Mouse (Mus musculus) CH12F3 (cell line): ENCODE results near the gene Ly6c2.
"Not testable (repeated sequence)": the region's sequence is repeated elsewhere in the genome, so short reads cannot be mapped to it uniquely, and the experiment has no call there.

Experiments
- in situ Hi-C: fragments of 300-500 bp; cut with MboI; formaldehyde crosslinking; loops from 2 replicates; pipeline ENCODE4 v1.14.3; 2020; ENCODE audit warnings: low sequenced_read_pairs

Gene Ly6c2

GRCm38 (mm10) chr15:75111861-75112630, at the start of gene Ly6c2:
Gene Ly6c2 (minus strand): TSS chr15:75111970.
- in situ Hi-C loops = not testable (repeated sequence)

DNA sequence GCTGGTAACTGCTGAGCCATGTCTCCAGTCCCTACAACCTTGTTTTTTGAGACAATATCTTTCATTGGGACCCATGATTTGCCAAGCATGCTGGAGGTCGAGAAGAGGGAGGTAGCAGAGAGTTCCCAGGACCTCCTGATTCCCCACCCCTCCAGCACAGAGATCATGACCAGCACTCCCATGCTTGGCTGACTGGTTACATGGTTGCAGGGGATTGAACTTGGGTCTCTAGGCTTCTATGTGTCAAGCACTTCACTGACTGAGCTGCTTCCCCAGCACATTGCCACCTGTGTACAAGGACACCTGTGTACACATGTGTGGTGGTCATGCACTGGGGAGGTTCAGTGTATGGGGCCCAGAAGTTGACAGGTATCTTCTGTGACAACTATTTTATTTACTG, 45.9 kb upstream of the Ly6c2 start:
- in situ Hi-C loops = no loop called here

- in situ Hi-C loops = no loop called here
These were observed 43.2 kb upstream of the Ly6c2 start, which contains the start of gene Ly6g for GRCm38 (mm10) chr15:75154940-75155339. Gene Ly6g (plus strand): TSS chr15:75155240.

GRCm38 (mm10) chr15:75153087-75153486, 41.3 kb upstream of the Ly6c2 start:
- in situ Hi-C loops = no loop called here

DNA sequence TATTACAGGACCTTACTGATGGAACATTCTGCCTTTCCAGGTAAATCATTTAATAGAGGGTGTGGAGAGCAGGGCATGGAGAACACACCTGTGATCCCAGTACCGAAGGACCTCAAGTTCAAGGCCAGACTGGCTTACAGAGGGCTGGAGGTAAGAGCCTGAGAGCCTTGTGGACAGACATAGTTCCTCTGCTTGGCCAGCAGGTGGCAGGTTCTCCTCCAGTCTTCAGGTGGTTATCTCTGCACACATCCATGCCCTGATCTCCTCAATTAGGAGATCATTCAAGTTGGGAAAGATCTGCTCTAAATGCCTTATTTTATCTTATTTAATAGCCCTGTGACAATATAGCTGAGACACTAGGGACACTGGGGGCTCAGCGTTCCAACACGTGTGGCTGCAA, 32.0 kb upstream of the Ly6c2 start:
- in situ Hi-C loops = no loop called here

- in situ Hi-C loops = not testable (repeated sequence)
These were observed 30.1 kb upstream of the Ly6c2 start for GRCm38 (mm10) chr15:75141812-75142360.

DNA sequence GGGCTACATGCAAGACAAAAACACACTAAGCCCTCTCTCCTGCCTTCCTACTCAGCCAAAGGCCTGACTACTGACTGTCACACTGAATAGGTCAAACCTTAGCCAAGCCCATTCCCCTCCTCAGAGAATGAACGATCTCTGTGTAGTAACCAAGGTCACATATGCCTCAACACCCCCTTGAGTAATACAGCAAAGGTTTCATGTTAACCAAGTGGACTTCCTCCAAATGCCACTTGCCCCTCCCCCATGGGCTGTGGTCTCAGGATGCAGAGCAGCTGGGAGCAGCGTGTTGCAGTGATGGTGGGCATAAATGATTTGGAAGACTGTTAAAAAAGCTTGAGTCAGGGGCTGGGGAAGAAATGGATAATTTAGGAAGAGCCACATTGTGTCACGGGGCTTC, 26.0 kb upstream of the Ly6c2 start:
- in situ Hi-C loops = not testable (repeated sequence)

DNA sequence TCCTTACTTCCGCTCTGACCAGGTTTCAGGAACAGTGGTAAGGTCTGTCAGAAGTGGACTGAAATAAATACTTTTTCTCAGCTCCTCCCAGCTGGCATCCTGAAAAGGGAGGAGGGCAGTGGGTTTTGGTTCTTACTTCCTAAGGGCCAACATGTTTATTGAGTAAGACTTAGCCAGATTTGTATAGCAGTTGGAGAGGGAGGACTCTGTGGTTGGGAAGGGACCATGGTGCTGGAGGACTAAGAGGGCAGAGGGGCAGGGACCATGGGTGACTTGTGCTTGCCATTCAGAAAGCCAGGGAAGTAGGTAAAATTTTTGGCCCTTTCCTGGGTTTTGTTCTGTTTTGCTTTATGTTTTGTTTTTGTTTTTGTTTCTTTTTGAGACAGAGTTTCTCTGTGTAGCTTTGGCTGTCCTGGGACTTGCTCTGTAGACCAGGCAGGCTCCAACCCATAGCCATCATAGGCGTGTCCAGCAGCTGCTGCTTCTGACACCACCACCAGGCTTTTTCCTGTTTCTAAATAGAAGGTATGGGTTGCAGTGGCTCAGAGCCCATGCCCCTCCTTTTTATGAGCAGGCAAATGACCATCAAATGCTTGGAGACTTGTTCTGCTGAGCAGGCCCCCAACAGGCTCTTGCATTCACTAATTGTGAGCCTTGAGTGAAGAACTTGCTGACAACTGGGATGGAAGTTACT, 23.5 kb upstream of the Ly6c2 start:
- in situ Hi-C loops = not testable (repeated sequence)

- in situ Hi-C loops = not testable (repeated sequence)
These were observed 20.6 kb upstream of the Ly6c2 start for GRCm38 (mm10) chr15:75132346-75132745.

DNA sequence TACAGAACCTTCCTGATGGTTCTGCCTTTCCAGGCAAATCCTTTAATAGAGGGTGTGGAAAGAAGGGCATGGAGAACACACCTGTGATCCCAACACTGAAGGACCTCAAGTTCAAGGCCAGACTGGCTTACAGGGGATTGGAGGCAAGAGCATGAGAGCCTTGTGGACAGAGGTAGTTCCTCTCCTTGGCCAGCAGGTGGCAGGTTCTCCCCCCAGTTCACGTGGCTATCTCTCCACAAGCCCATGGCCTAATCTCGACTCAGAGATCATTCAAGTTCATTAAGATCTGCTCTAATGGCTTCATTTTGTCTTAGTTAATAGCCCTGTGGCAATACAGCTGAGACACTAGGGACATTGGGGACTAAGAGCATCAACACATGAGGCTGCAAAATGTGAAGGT, 8.3 kb upstream of the Ly6c2 start:
- in situ Hi-C loops = no loop called here

DNA sequence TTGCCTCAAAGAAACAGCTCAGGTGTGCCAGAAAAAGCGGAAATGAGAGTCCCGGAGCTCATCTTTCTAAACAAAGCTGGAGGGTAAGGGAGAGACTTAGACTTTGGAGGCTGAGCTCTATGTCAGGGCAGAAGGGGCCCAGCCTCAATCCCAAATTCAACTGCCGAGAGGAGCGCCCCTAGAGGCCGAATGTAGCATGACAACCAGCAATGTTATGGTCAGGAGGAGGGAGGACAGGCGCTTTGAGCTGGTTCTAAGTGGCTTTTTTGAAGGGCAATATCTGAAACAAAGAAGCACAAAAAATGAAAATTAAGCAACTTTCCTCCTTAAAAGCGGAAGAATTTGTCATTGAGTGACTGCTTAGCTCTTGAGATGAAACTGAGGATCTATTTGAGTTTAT, 7.0 kb upstream of the Ly6c2 start:
- in situ Hi-C loops = not testable (repeated sequence)

- in situ Hi-C loops = not testable (repeated sequence)
These were observed 5.7 kb upstream of the Ly6c2 start for GRCm38 (mm10) chr15:75117481-75117880.

- in situ Hi-C loops = no loop called here
These were observed 4.8 kb upstream of the Ly6c2 start for GRCm38 (mm10) chr15:75116525-75116924.

DNA sequence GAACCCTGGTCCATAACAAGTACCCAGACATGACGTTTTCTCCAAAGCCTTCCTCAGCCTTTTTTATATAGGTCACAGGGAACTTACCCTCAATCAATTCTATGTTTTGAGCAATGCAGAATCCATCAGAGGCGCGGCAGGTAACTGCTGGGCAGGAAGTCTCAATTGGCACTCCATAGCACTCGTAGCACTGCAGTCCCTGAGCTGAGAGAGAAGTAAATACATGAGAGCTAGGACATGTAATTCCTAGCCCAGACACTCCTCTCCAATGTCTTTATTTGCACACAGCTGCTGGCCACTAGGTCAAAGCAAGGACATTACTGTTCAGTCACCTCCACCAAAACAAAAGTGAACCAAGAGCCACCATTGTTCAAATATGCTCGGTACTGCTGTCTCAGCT, 1.3 kb downstream of the Ly6c2 start:
- in situ Hi-C loops = not testable (repeated sequence)

GRCm38 (mm10) chr15:75099261-75099660, 12.5 kb downstream of the Ly6c2 start:
- in situ Hi-C loops = no loop called here

DNA sequence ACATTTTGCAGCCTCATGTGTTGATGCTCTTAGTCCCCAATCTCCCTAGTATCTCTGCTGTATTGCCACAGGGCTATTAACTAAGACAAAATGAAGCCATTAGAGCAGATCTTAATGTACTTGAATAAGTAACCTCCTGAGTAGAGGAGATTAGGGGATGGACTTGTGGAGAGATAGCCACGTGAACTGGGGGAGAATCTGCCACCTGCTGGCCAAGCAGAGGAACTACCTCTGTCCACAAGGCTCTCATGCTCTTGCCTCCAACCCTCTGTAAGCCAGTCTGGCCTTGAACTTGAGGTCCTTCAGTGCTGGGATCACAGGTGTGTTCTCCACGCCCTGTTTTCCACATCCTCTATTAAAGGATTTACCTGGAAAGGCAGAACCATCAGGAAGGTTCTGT, 23.7 kb downstream of the Ly6c2 start:
- in situ Hi-C loops = not testable (repeated sequence)

DNA sequence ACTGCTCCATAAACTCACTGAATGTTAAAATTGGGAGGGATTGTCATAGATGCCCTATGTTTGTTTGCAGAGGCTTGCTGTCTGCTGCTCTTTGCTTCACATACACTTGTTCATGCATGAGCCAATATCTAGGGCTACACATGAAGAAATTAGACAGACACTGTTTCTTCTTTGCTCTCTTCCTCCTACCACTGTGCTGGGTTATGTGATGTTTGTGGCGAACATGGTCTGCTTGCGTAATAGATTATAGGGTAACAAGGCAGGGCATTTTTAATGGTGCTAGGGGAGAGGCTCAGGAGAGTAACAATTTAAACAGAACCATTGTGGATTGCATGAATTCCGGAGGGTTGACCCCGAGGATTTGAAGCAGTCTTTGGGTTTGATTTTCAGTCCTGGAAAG, 41.8 kb downstream of the Ly6c2 start:
- in situ Hi-C loops = no loop called here

DNA sequence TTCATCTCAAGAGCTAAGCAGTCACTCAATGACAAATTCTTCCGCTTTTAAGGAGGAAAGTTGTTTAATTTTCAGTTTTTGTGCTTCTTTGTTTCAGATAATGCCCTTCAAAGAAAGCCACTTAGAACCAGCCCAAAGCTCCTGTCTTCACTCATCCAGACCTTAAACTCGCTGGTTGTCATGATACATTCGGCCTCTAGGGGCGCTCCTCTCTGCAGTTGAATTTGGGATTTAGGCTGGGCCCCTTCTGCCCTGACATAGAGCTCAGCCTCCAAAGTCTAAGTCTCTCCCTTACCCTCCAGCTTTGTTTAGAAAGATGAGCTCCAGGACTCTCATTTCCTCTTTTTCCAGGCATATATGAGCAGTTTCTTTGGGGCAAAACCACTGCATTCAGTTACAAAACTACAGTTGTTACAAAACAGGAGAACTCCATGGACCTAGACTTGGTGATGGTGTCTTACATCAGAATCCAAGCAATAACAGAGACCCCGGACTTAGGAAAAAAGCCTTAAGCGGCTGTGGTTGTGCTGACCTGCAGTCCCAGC, 49.7 kb downstream of the Ly6c2 start:
- in situ Hi-C loops = not testable (repeated sequence)

DNA sequence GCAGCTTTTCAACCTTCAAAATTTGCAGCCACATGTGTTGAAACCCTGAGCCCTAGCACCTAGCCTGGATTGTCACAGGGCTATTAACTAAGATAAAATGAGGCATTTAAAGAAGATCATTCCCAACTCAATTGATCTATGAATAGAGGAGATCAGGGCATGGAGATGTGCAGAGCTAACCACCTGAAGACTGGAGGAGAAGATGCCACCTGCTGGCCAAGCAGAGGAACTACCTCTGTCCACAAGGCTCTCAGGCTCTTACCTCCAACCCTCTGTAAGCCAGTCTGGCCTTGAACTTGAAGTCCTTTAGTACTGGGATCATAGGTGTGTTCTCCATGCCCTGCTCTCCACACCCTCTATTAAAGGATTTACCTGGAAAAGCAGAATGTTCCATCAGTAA, 51.3 kb downstream of the Ly6c2 start:
- in situ Hi-C loops = no loop called here
